Mouse (Mus musculus) cerebellum, adult (tissue): ENCODE results near the gene Cfap61.
A peak's percentile ranks its signal among the peaks of the same experiment; 100 is the strongest.

Experiments used
- ATAC-seq: cut with Nextera tagmentation; 2 replicates; pipeline ENCODE4 v1.9.2; 2017; ENCODE audit warnings: mild to moderate bottlenecking, moderate library complexity, mixed read lengths; ENCODE audit not compliant: insufficient number of reproducible peaks, low FRiP score, low TSS enrichment

The Cfap61 gene

DNA sequence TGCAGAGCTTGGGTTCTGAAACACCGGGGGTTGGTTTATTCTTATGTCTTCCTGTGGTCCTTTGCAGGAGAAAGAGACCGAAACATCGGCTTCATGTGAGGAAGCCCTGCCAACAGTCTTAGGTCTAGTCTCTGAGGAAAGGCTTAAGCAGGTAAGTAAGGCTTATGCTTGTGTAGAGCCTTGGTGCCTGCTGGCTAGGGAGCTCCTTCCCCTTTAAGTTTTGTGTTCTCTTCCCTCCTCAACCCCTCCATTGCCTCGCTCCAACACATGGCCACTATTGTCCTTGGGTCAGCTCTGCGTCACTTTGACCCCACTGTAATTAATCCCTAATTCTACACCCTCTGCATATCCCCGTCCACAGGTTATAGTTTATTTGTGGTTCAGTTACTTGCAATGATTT is 74.2 kb downstream of the Cfap61 start:
- ATAC-seq: no peak

DNA sequence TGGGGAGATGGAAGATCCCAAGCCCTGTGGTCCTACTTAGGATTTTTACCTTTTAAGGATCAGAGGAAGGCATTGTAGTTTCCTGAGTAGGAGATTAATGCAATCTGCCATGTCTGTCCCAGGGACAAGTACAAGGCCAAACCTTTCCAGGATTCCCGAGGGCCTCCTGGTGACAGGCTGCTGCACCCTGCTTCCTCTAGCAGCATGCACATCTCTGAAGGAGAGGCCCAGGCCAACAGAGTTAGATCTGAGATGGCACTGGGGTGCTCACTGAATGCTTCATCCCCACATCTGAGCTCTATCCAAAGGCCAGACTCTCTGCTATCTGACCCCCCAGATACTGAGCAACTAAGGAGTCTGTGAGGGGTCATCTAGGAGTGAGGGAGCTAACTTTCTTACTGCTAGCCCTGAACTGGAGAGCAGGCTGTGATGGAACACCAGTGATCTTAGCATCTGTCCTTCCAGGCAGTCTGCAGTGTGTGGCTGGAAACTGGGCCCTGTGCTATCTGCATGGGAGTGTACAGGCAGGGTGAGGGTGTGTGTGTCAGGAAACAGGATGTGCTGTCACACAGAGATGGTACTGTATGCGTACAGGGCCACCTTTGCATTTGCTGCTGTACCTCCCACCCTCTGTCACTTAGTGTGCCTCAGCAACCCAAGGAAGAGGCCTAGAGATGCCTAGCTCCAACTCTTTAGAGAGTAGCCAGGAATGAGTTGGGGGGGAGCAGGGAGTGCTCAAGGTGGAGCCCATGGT is 75.2 kb downstream of the Cfap61 start:
- no peak for ATAC-seq

DNA sequence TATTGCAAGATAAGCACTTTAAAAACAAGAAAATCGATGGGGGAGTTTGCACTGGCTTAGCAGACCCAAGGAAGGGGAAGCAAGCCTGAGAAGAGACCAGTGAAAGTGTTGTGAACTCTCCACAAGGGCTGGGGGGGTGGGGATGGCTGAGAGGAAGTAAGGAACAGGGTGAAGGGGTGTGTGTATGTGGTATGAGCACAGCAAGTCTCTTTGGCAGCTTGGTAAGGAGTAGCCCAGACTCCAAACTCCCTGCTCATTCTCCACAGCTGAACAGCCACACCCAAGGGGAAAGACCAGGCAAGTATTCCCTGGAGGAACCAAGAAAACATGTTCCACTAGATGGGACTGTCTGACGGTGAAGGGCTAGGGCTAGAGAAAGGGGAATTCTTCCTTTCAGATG is 76.2 kb downstream of the Cfap61 start:
- ATAC-seq: no peak

DNA sequence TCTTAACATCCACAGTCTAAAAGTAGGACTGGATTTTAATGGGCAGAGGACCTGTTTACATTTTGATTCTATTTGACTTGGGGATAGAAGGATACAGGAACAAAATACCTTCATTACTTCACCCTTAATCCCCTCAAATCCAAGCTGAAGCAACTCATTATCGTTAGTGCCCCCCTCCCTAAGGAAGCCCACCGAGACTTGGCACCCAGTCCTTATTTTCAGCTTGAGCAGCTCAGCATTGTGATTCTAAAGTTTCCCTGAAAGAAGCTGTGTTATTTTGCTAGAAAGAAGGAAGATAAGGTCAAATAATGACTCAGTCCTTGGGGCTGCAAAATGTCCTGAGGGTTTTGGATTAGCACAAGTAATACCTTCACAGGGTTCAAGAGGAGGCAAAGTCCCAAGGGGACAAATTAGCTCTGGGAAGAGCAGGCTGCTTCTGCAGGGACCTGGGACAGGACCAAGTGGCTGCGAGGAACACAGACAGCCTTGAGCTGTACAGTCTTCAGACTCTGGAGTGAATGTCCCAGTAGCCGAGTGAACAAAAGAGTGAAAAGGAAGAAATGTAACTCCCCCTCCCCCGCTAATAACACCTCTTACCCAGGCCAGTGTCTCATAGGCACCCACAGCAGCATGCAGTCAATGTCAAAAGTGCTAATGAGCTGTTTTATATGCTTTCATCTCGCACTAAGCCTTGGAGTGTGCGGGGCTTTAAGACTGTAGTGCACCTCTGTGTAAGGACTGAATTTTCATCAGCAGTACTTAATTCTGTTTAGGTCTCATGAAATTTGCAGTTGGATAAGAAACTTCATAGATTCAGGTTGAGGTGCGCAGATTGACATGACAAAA is 81.0 kb downstream of the Cfap61 start:
- ATAC-seq: no peak

DNA sequence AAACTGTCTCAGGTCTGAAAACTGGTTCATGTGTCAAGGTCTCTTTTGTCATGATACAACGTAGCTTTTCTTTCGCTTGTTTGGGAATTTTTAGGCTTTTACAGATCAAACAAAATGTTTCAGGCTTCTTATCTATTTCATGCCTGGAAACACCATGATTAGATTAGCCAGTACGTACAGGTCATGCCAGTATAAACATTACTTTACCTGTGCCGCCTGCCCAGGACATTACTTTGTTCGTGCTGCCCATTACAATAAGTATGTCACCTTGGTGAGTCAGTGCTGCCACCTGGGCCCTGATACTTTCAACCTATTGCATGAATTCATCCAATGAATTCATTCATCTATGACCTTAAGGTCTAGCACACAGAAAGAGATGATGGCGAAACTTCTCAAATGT is 88.3 kb downstream of the Cfap61 start:
- no peak for ATAC-seq

DNA sequence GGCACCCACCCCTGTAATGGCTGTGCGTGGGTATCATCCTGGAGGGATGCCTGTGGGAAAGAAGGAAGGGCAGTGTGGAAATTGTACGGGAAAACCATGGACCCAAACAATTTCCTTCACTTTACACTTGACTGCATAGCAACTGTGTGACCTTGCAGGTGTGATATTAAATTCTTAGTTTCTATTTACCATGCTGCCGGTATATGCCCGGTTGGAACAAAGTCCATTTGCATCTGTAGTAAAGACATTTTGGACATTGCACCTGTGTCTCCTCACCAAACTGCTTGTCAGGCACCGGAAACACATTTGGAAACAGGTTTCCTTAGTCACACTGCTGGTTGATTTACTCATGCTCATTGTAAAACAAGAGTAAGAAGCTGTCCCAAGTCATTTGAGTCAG is 109.1 kb downstream of the Cfap61 start:
- ATAC-seq: no peak

DNA sequence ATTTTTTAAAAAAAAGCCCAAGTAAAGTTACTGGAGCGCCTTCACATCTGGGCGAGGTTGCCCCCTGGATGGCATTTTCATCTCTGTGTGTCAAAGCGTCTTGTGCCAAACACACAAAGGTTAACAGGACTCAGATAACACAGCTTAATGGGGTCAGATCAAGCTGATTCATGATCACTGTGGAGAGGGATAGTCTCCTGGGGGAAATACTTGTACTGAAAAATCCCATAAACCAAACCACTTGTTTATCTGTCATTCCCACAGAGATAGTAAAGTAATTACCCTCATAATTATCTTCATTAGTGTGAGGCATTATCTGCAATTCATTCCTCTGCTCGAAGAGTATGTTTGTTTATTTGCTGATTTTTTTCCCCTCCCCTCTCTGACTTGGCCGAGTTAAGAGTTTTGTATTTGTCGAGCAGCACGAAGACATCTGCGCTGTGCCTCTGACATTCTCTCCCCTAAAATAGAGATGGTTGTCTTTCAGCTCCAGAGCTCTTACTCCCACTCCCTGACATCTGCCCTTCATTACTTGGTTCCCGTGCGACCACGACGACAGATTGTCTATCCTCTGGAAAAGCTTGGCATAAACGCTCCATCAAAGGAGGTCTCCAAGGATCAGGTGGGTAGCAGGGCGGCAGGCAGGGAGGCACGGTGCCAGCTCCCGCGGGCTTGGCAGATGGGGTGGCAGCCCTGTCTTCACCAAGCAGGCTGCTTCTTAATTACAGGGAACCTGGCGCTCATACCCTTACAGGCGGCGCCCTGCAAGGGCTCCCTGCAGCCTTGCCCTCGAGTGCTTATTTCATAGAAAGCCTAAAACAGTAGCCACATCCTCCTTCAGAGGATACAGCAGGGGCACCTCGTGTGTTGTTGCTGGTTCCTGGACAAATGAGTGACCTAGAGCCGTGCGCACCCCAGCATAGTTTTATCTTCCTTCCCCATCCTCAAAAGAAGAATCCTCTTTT is 110.6 kb downstream of the Cfap61 start:
- peak; percentile 90 for ATAC-seq

DNA sequence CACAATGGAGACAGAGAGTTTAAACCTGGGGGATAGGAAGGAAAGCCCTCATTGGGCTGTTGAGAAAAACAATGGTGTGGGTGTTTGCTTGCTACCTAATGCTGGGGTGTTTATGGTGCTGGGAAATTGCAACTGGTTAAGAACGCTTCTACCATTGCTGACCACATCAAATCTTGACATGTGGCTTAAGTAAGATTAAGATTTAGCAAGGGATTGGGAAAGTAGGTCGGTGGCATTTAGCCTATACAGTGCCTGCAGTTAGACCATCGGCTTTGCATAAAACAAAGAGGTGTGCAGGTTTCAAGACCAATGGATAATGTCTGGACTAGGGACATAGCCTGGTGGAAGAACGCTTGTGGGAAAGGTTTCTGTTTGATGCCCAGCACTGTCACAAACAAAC is 113.1 kb downstream of the Cfap61 start:
- ATAC-seq: no peak

DNA sequence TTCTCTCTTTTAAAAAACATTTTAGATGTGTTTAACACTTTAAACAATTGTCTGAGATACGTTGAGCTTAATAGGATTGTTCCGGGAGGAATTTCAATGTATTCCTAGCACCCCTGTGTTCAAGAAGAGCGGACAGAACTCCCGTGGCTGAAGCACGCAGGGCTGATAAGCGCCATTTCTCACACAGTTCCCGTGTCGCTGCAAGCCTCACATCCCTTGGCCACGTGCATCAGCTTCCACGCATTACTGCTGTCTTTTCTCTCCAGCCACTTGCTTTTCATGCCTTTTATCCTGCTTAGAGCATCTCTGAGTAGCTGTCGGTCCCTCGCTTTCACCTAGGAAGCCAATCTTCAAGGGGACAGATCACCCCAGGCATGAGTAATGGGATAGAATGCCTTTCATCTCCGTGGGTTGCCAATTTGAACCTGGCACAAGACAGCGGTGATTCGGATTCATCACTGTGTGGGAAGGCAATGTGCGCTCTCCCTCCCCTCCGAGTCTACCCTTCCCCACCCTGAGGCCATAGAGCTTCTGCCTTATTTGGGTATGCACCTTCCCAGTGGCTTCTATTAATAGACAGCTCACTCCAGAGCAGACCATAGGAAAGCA is 113.7 kb downstream of the Cfap61 start:
- no peak for ATAC-seq

DNA sequence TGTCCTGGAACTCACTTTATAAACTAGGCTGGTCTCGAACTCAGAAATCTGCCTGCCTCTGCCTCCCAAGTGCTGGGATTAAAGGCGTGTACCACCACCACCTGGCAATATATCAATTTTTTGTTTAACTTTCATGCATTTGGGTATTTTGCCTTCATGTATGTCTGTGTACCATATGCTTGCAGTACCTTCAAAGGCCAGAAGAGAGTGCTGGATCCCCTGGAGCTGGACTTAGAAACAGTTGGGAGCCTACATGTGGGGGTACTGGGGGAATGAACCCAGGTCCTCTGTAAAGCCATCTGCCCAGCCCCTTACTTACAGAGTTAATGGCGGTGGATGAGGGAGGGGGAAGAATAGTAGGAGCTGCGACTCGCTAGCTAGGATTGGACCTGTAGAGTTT is 114.8 kb downstream of the Cfap61 start:
- no peak for ATAC-seq

DNA sequence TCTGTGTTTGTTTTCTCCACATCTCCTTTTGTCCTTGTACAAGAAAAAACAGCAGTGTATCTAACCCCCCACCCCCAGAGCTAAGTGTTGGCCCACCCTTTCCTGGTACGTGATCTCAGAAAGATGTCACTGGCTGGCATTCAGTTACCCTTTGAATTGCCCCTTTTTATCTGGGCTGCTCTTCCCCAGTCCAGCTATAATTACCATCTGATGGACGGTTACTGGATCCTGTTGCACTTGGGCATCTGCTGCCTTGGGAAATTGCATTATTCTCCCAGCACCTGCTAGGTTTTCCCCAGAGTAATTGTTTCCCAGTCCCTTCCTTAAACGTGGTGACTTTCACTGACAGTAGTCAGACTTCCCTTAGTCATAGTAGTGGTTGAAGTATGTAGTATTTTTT is 115.5 kb downstream of the Cfap61 start:
- ATAC-seq: no peak

DNA sequence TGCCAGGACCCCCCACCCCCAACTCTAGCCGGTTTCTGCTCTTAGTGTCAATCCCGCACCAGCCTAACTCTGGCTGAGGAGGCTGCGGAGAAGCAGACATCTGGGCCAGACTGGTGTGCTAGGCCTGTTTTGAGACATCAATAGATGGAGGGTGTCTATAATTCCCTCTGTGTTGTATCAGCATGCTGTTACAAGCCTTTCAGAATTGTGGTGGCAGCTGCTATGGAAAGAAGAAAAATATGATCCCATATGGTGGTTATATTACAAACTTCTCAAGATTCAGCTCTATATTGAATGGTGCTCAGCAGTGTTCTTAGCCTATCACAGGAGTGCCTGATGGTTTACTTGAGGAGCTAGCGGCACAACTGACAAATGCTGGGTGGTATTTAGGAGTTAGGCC is 116.8 kb downstream of the Cfap61 start:
- ATAC-seq: no peak

DNA sequence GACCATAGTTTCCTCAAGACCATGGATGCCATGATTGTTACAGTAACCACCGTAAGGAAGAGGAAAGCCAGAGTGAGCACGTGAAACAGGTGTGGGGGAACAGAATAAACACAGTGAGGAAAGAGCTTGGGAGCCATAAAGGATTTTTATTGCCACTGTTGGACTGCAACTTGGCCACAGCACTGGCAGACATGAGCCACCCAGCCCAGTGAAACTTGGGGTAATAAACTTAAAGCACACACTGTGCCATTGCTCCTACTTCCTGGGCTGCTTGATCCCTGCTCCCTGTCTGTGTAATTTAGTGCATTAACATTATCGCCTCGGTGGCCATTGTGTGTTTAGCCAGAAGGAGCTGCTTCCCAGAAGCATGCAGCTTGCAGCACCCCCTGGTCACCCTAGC is 122.5 kb downstream of the Cfap61 start:
- ATAC-seq: no peak

DNA sequence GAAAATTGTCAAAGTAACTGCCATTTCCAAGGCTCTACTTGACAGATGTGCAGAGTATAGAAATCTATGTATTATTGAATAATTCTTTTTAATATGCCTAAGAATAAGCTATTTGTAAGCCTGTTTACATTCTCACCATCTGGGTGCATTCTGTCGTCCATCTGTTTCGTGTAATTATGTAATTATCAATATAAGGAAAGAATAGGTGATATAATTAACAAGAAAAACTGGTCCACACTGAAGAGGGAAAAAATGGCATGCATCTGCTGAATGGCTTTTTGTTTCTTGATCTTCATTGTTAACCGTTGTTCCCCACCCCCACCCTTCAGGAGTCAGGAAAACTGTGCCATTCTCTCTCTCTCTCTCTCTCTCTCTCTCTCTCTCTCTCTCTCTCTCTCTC is 124.2 kb downstream of the Cfap61 start:
- no peak for ATAC-seq

DNA sequence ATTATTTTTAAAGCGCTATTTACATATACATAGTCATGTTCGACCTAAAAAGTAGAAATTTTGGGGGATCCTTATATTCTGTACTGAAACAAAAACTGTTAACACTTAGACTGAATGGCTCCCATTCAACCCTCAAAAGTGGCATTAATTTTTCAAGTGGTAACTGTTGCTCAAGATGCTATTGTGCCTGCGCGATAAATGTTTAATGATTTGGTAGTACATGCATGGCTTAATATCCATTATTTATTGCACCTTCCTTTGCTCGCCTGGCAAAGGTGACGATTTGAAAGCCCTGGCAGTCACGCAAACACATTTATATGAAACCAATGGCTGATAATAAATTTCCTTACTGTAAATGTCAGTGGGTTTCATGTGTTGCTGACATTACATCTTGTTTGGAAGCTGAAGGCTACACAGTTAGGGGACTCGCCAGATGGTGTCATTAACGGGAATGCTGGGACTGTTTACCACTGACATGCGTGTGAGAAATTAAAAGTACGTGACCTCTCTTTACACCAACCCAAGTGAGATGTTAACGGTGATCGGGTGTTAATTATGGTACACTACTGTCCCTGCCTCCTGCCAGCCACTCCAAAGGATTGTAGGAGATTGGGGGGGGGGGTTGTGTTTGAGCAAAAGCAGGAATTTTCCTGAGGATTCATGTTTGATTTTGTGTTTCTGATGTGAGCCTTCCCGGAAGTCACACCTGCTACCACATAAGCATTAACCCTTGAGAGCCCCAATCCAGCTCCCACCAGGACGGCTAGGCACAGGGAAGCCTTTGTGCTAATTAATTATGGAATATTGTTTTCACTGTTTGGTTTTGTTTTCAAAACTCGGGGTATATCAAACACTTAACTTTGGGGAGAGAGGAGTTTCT is 127.1 kb downstream of the Cfap61 start:
- ATAC-seq: no peak

DNA sequence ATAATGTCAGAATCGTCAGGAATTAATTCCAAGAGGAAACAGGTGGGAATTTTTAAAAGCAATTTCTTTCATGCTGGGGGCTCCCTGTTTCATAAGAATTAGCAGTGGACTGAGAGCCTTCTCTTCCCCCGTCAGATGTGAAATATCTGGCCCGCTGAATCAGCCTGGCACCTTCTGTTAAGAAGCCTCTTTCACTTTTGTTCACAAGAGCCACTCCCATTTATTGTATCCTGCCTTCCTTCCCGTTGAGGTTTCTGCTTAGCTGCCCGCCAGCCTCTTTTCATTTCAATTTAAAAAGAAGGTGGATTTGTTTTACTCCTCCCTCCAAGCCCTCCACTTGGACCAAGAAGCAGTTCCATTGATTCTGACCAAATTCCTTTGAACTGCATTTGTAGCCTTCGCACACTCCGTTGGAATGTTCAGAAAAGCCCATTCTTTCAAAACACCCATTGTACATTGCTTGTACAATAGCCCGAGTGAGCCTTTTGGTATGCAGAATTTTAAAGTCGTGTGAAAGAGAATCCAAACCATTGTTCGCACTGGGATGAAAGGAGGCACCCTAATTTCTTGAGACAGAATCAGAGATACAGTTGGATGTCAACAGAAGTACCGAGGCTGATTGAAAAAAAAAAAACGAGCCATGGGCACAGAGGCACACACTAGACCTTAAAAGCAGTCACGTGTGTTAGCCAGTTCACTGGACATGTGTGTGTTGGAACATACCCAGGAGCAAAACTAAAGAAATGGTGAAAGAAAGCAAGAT is 127.9 kb downstream of the Cfap61 start:
- no peak for ATAC-seq

DNA sequence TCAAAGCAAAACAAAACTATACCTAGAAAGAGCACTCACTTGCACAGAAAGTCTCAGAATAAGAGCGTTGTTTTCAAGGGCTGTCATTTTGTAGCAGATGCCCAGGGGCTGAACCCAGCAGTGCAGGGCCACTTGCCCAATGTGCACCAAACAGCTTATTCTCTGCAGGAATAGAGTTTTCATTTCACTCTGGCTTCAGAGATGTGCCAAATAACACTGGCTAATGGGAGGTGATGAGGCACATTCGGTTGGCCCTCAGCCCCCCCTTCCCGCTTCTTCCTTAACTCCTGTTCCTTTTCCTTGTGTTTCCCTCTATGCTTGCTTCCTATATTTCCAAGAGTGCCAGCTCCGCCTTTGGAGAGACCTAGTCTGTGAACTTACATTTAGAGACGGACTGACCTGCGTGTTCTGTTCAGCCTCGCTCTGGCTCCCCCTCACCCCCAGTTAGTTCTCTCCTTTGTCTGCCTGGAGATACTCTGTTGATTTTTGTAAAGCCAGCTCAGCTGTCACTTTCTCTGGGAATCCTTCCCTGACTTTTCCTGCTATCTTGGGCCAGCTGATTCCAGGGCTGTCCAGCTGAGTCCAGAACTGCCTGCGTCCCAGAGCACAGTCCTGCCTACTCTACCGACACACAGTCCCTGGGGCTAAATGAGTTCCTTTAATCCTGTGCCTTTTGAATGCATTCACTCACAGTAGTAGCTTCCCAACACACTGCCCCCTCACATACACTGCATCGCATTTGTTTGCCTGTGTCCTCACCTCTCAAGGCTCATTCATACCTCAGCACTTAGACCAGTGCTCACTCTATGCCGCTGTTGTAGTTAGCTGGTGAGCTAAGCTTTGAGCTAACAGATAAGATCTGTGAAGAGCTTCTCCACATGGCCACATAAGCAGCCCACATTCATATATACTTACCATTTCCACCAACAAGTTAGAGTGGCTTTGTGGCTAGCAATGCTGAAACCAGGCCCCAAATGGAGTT is 128.8 kb downstream of the Cfap61 start:
- no peak for ATAC-seq

DNA sequence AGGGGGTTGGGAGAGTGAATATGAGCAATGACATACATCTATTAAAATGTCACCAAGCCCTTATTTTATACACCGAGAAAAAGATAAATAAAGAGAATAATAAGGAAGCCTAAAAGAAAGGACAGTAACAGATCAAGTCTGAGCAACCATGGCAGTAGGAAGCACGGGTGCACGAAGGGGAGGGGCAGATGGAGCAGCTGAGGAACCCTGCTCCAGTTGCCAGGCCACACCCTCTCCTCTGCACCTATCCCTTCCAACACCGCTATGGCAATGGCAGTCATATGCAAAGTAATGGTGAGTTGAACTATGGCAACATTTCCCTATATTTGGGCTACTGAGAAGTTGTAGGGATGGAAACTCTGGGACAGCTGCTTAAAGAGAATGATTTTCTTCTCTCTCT is 132.8 kb downstream of the Cfap61 start:
- no peak for ATAC-seq
